Mouse (Mus musculus) liver, embryonic 14.5 days (tissue): ENCODE results near the gene Plpp2.

Experiments used
- CTCF ChIP-seq: IDR thresholded peaks from 2 replicates; pipeline ENCODE4 v1.5.1; 2016; ENCODE audit warnings: antibody characterized with exemption, low read depth, control low read depth
- EP300 ChIP-seq: IDR thresholded peaks from 2 replicates; pipeline ENCODE4 v1.6.1; 2016; ENCODE audit warnings: antibody characterized with exemption, low read depth

- TF ChIP-seq CTCF: no peak
- TF ChIP-seq EP300: no peak
These were observed 3.7 kb upstream of the Plpp2 start for GRCm38 (mm10) chr10:79537271-79537670.
